Mouse (Mus musculus) embryonic fibroblast, embryonic 13.5 days (primary cell): Measurements from ENCODE around the gene Nt5c1a.

Experiments
- CTCF ChIP-seq: IDR thresholded peaks from 2 replicates; pipeline ENCODE4 v1.5.1; 2011; ENCODE audit warnings: mild to moderate bottlenecking, control low read depth, low read length, moderate library complexity, borderline replicate concordance; ENCODE audit not compliant: insufficient read depth
- POLR2A ChIP-seq: IDR thresholded peaks from 2 replicates; pipeline ENCODE4 v1.6.1; 2011; ENCODE audit warnings: low read depth, mild to moderate bottlenecking, control low read depth, low read length, moderate library complexity

- TF ChIP-seq POLR2A (no peak), CTCF (peak; percentile 53; the same call in 1 of the 2 replicates)
Observed at GRCm38 (mm10) chr4:123216782-123217181, 15.5 kb downstream of the Nt5c1a start.
